Mouse (Mus musculus) ZHBTc4 (cell line): ENCODE measurements around the gene Trim11.

ENCODE experiments used
- DNase-seq: peaks from one replicate; pipeline ENCODE4 v3.0.0-alpha.2; 2011; ENCODE audit warnings: low read depth, low spot score

Trim11 gene

DNA sequence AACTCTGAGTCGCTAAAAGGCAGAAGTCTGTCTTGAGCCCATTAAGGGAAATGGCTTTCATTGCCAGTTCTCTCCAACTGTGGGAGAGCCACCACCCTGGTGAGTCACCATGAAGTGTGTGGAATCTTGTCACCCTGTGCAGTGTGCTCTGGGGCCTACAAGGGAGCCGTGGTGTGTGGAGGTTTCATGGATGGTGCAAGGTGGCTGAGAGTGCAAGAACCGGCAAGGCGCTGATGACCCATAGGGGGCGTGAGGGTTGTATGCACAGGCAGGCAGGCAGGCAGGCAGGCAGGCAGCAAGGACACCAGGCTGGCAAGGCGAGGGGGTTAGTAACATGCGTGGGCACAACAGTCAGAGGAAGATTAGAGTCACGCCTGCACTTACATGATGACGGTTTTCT lies 37.2 kb downstream of the Trim11 start:
- peak; percentile 43 for DNase-seq

GRCm38 (mm10) chr11:59026411-59026810 lies 48.5 kb downstream of the Trim11 start:
- no peak for DNase-seq

- no peak for DNase-seq
Observed at GRCm38 (mm10) chr11:59029003-59029402, 51.1 kb downstream of the Trim11 start.
